Mouse (Mus musculus) megakaryocyte, embryonic 14.5 days (primary cell): ENCODE measurements around the gene Cacnb2. TPM values are rescaled to one million over a fixed set of nuclear protein-coding genes. Genes with fewer than 3 reads are reported as not detected.
A peak's percentile ranks its signal among the peaks of the same experiment; 100 is the strongest.

Experiments
- H3K27me3 ChIP-seq: replicated peaks from 2 replicates; pipeline ENCODE3; 2012; ENCODE audit warnings: inconsistent platforms
- H3K36me3 ChIP-seq: replicated peaks from 2 replicates; pipeline ENCODE3; 2012; ENCODE audit warnings: low read length, inconsistent platforms, mixed read lengths
- H3K4me1 ChIP-seq: 2 replicates; pipeline ENCODE4 v1.6.1; 2012; ENCODE audit warnings: inconsistent platforms
- H3K4me3 ChIP-seq: replicated peaks from 2 replicates; pipeline ENCODE3; 2012; ENCODE audit warnings: moderate library complexity, mild to moderate bottlenecking, inconsistent platforms
- H3K9me3 ChIP-seq: 2 replicates; pipeline ENCODE4 v1.6.1; 2012; ENCODE audit warnings: inconsistent platforms
- FLI1 ChIP-seq: IDR thresholded peaks from 2 replicates; pipeline ENCODE4 v1.6.1; 2012; ENCODE audit warnings: low read length, inconsistent platforms, mixed read lengths
- GATA1 ChIP-seq: IDR thresholded peaks from 3 replicates; pipeline ENCODE4 v1.6.1; 2012; ENCODE audit warnings: mixed read lengths, low read length, inconsistent platforms, borderline replicate concordance
- polyA plus RNA-seq: library from polyadenylated mRNA; stranded (reverse); fragments of >175 nt; gene quantifications from 2 replicates; pipeline ENCODE4 v1.2.3, GENCODE M21; 2012; ENCODE audit warnings: low replicate concordance; ENCODE audit not compliant: insufficient read depth

Cacnb2 gene
- polyA plus RNA-seq: 1.3 and 2.9 TPM in 2 replicates

- peak within 1 kb of the TSS; percentile 98 for H3K4me3 ChIP-seq
- no peaks in the 10 kb centered on the region for H3K9me3 ChIP-seq
- H3K4me1 ChIP-seq: peaks cover 37% of the 10 kb centered on the region
- H3K27me3 ChIP-seq: no peaks in the 10 kb centered on the region
- no peaks in the 10 kb centered on the region for H3K36me3 ChIP-seq
- no peak for TF ChIP-seq FLI1
- TF ChIP-seq GATA1: no peak
These were observed at the start of gene Cacnb2 for GRCm38 (mm10) chr2:14602788-14603187. Gene Cacnb2, plus strand, starts transcription at chr2:14603088.

DNA sequence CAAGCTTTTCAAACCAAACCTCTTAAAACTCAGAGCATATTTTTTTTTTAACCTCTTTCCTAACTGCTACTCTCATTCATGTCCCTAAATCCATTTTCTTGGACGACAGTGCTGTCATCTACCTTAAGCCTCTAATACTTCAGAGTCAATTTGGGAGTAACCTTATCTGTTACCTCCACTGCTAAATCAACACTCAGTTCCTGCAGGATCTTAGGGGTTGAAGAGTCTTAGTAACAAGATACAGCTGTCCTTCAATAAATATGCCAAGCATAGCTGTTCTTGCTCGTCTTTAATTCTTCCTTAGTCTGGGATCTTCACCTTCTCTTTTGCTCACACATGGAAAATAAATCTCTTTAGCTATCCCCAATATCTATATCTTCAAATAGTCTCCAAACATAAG lies 34.9 kb upstream of the Cacnb2 start:
- Histone ChIP-seq H3K4me1 (no peaks in the 10 kb centered on the region), H3K9me3 (no peaks in the 10 kb centered on the region), H3K36me3 (no peaks in the 10 kb centered on the region), H3K27me3 (no peaks in the 10 kb centered on the region), H3K4me3 (no peak overlapping the region)
- no peak for TF ChIP-seq FLI1
- no peak for TF ChIP-seq GATA1

DNA sequence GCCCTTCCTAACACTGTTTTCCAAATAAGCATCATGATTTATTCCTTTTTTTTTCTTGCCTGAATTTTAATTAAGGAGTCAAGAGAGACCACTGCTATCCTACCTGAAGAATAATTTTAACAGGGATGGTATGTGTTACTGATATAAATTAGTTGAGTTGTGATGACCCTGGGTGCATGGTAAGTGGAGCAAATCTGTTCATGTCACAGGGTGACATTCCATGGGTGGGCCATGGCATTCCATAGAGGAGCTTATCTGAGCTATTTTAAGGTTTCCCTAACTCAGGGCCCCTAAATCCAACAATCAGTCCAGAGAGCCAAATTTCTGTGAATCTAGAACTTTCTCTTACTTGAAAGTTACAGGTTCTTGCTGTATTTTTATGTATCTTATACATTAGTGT lies 31.6 kb upstream of the Cacnb2 start:
- no peak for TF ChIP-seq GATA1
- TF ChIP-seq FLI1: no peak
- no peaks in the 10 kb centered on the region for H3K9me3 ChIP-seq

GRCm38 (mm10) chr2:14589541-14589940 lies 13.3 kb upstream of the Cacnb2 start:
- Histone ChIP-seq H3K27me3 (no peaks in the 10 kb centered on the region), H3K9me3 (no peaks in the 10 kb centered on the region), H3K36me3 (no peaks in the 10 kb centered on the region), H3K4me1 (no peaks in the 10 kb centered on the region), H3K4me3 (no peak overlapping the region)
- no peak for TF ChIP-seq GATA1
- TF ChIP-seq FLI1: no peak

More for the DNA sequence above, 31.6 kb upstream of the Cacnb2 start:
- H3K4me3 ChIP-seq: no peak overlapping the region
- peaks cover 2% of the 10 kb centered on the region for H3K27me3 ChIP-seq
- no peaks in the 10 kb centered on the region for H3K36me3 ChIP-seq
- no peaks in the 10 kb centered on the region for H3K4me1 ChIP-seq

- H3K27me3 ChIP-seq: no peaks in the 10 kb centered on the region
- no peaks in the 10 kb centered on the region for H3K36me3 ChIP-seq
- H3K4me3 ChIP-seq: no peak overlapping the region
- TF ChIP-seq FLI1 (no peak), GATA1 (no peak)
- H3K9me3 ChIP-seq: no peaks in the 10 kb centered on the region
- peaks cover 8% of the 10 kb centered on the region; the same call in 1 of the 2 replicates for H3K4me1 ChIP-seq
These were observed 4.9 kb upstream of the Cacnb2 start for GRCm38 (mm10) chr2:14597909-14598563.

DNA sequence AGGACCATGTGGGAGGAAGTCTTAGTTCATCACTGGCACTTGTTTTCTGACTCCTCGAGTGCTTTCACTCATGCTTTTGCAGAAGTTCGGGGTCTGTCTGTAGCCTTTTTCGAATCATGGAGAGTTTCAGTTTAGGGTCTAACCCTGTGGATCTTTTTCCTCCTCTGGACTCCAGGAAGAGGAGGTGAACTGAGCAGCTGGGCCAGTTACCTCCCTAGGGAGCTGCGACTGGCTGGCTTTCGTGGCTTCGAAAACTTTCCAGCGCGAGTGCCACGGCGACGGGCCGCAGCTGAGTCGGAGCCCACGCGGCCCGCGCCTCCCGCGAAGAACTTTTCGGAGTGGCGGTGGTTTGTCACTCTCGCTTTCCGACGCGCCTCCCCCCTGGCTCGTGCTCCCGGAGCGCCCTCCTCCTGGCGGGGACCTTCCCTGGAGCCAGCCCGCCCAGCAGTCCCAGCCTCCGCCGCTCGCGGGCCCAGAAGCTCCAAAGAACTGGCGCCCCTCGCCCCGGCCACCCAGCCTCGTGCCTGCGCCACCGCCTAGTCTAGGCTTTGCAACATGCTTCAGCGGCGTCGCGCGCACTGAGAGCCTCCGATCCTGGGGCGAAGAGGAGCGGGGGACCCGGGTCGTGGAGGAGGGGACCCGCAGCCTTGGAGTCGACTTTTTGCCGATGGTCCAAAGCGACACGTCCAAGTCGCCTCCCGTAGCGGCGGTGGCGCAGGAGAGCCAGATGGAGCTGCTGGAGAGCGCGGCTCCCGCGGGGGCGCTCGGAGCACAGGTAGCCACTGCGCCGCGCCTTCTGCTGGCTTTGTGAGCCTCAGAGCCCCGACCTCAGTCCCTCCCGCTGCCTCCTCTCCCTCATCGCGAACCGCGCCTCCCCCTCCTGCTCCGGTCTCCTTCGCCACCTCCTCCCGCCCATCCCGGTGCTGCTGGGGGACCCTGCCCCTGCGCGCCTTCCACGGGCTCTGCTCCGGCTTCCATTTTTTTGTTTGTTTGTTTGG lies 1.2 kb downstream of the Cacnb2 start:
- Histone ChIP-seq H3K27me3 (no peaks in the 10 kb centered on the region), H3K36me3 (no peaks in the 10 kb centered on the region), H3K4me1 (peaks cover 48% of the 10 kb centered on the region), H3K9me3 (no peaks in the 10 kb centered on the region), H3K4me3 (peak overlapping the region; percentile 98)
- TF ChIP-seq GATA1 (no peak), FLI1 (no peak)

DNA sequence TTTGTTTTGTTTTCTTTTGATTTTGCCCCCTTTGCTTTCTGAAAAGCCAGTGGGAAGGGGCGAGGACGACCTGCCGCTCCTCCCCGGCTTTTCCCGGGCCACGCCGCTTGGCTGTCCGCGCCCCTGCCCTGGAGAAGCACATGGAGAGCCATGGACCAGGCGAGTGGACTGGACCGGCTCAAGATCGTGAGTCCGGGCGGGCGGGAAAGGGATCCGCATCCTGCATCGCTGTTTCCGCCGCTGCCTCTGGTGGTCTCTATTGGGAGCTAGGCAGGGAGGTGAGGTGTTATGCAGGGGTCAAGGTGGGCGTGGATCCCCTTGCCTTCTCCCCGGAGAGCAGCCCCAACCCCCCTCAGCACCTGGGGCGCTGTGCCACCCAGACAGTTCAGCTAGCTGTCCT lies 1.9 kb downstream of the Cacnb2 start:
- no peaks in the 10 kb centered on the region for H3K27me3 ChIP-seq
- H3K4me1 ChIP-seq: peaks cover 53% of the 10 kb centered on the region
- TF ChIP-seq GATA1 (no peak), FLI1 (no peak)
- no peaks in the 10 kb centered on the region for H3K9me3 ChIP-seq
- H3K36me3 ChIP-seq: no peaks in the 10 kb centered on the region
- peak overlapping the region; percentile 98 for H3K4me3 ChIP-seq

GRCm38 (mm10) chr2:14605207-14605606 lies 2.3 kb downstream of the Cacnb2 start:
- no peaks in the 10 kb centered on the region for H3K36me3 ChIP-seq
- peak overlapping the region; percentile 98 for H3K4me3 ChIP-seq
- H3K27me3 ChIP-seq: no peaks in the 10 kb centered on the region
- no peaks in the 10 kb centered on the region for H3K9me3 ChIP-seq
- H3K4me1 ChIP-seq: peaks cover 53% of the 10 kb centered on the region
- TF ChIP-seq GATA1 (no peak), FLI1 (no peak)

DNA sequence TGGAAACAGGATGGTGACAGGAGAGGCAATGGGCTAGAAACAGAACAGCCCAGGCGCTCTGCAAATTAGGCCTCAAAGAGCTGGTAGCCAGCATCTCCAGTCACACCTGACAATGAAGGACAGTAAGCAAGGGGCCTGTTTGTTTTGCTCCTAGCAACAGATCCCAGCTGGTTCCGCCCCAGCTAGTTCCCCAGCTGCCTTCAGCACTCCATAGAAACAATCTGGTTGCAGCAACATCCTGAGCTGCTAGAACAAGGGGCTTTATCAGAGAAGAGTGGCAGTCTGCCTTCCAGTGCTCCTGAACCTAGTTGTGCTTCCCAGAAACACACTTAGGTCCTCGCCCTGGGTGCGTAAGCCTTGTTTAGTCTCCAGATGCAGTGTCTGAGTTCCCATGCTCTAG lies 5.7 kb downstream of the Cacnb2 start:
- peaks cover 45% of the 10 kb centered on the region for H3K4me1 ChIP-seq
- H3K36me3 ChIP-seq: no peaks in the 10 kb centered on the region
- H3K4me3 ChIP-seq: peak overlapping the region; percentile 4
- no peaks in the 10 kb centered on the region for H3K27me3 ChIP-seq
- no peak for TF ChIP-seq FLI1
- no peak for TF ChIP-seq GATA1
- no peaks in the 10 kb centered on the region for H3K9me3 ChIP-seq

DNA sequence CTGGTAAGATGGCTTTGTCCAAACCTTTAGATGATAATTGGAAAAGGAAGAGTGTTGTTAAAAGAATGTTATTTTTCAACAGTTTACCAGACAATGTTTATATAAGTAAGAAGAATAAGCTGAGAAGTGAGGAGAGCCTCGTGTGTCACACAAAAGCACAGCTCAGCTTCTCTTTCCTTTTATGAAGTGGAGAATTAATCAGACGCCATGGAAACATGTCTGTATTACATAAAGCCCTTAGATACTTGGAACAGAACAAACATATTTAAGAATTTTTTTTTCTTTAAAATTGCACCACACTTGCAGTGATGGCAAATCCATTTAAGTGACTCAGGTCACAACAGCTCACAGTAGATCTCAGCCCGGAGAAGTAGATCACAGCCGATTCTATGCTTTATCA lies 9.8 kb downstream of the Cacnb2 start:
- Histone ChIP-seq H3K9me3 (no peaks in the 10 kb centered on the region), H3K36me3 (peaks cover 22% of the 10 kb centered on the region), H3K4me1 (peaks cover 19% of the 10 kb centered on the region), H3K4me3 (no peak overlapping the region), H3K27me3 (no peaks in the 10 kb centered on the region)
- no peak for TF ChIP-seq GATA1
- no peak for TF ChIP-seq FLI1
